Mouse (Mus musculus) liver, embryonic 12.5 days (tissue): ENCODE data around the gene Ntn1. TPM values are rescaled to one million over a fixed set of nuclear protein-coding genes. Genes with fewer than 3 reads are reported as not detected.

Experiments used
- ATAC-seq: fragments of 200-750 bp; cut with Nextera tagmentation; 2 replicates; pipeline ENCODE4 v1.8.0; 2017; ENCODE audit warnings: moderate number of reproducible peaks, mild to moderate bottlenecking, moderate library complexity
- H3K27ac ChIP-seq: fragments of 300-500 bp; sonication (generic); 2 replicates; pipeline ENCODE4 v1.5.1; 2016; ENCODE audit warnings: mild to moderate bottlenecking
- H3K27me3 ChIP-seq: fragments of 300-500 bp; sonication (generic); replicated peaks from 2 replicates; pipeline ENCODE4 v1.6.1; 2016; ENCODE audit warnings: mild to moderate bottlenecking, moderate library complexity
- H3K36me3 ChIP-seq: fragments of 300-500 bp; sonication (generic); 2 replicates; pipeline ENCODE4 v1.6.1; 2016; ENCODE audit warnings: mild to moderate bottlenecking, moderate library complexity
- H3K4me1 ChIP-seq: fragments of 300-500 bp; sonication (generic); 2 replicates; pipeline ENCODE4 v1.6.1; 2016
- H3K4me2 ChIP-seq: fragments of 300-500 bp; sonication (generic); 2 replicates; pipeline ENCODE4 v1.6.1; 2016; ENCODE audit warnings: mild to moderate bottlenecking, moderate library complexity
- H3K4me3 ChIP-seq: fragments of 300-500 bp; sonication (generic); 2 replicates; pipeline ENCODE4 v1.5.1; 2016; ENCODE audit warnings: mild to moderate bottlenecking, moderate library complexity
- H3K9ac ChIP-seq: fragments of 300-500 bp; sonication (generic); 2 replicates; pipeline ENCODE4 v1.6.1; 2016; ENCODE audit warnings: mild to moderate bottlenecking, moderate library complexity
- H3K9me3 ChIP-seq: fragments of 300-500 bp; sonication (generic); replicated peaks from 2 replicates; pipeline ENCODE4 v1.6.1; 2016; ENCODE audit warnings: mild to moderate bottlenecking, moderate library complexity
- WGBS: fragments of 180-500 bp; shearing (Covaris S2); methylation state at CpG from one replicate; pipeline ENCODE4 v1.1.7; 2016; ENCODE audit not compliant: insufficient replicate concordance; 5-methylcytosine and 5-hydroxymethylcytosine counted together
- polyA plus RNA-seq: library from polyadenylated mRNA; unstranded; fragments of >200 nt; fragmentation: Nextera tagmentation; extraction: Ambion mirVana; gene quantifications from 2 replicates; pipeline ENCODE4 v1.2.1, GENCODE M21; 2016

The Ntn1 gene
- polyA plus RNA-seq, 1 experiment from 2014 or later, result 0.57 TPM

DNA sequence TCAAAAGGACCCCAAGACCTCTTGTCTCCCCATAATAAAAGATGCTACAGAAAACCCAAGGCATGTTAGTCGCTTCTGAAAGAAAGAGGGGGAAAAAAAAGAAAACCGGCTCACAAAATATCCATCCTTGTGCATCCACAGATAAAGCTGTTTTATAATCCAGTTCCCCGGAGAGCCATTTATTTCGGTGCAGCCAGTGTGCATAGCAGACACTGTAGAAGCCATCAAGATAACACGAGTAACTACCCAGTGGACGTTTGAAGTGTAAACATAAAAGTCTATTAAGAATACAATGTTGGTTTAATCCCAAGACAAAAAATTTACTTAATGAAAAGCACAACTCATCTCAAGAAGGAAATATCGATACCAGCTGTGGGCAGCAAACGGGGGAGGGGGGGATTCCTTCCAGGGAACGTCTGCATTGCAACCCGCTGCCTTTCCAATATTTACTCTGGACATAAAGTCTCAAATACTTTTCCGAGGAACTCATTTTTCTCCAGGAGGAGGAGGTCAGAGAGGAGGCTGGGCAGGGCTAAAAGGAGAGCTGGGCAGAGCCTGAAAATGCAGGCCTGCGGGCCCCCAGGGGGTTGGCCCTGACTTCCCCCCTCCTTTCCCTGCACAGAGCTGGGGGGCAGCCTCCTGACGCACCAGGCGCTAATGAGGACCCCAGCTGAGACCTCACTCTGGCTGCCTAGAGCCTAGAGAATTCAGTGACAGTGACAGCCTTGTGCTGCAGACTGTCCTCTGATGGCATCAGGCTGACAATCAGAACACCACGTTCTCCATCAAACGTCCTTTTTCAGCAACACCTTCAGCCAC lies 21.5 kb downstream of the Ntn1 start:
- no peaks in the 10 kb centered on the region for H3K4me1 ChIP-seq
- H3K27ac ChIP-seq, result no peak overlapping the region
- H3K4me3 ChIP-seq, result no peak overlapping the region
- 25% methylated on average over 16 of the region's 16 CpGs for WGBS
- H3K9ac ChIP-seq, result no peak overlapping the region
- no peak overlapping the region for H3K4me2 ChIP-seq
- H3K36me3 ChIP-seq, result no peaks in the 10 kb centered on the region
- H3K9me3 ChIP-seq, result no peaks in the 10 kb centered on the region
- no peak for ATAC-seq
- H3K27me3 ChIP-seq, result peaks cover 57% of the 10 kb centered on the region

DNA sequence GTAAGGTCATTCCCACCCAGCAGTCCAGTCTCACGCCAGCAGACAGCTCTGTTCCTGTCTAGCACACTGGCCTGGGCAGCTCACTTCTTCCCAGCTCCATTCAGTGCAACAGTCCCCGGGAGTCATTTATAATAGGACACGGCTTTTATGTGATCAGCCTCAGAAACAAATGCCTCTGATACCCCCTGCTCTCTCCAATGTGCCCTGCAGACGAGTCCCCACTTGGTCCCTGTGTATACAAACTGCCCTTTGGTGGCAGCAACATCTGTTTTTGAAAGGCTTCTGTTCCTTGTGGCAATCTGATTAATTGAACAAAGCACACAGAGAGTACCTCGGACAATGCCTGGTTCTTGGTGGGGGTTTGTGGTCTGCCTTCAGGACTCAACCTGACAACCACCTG lies 22.2 kb downstream of the Ntn1 start:
- H3K9ac ChIP-seq, result no peak overlapping the region
- no peaks in the 10 kb centered on the region for H3K9me3 ChIP-seq
- ATAC-seq, result no peak
- no peak overlapping the region for H3K4me2 ChIP-seq
- no peaks in the 10 kb centered on the region for H3K36me3 ChIP-seq
- peaks cover 56% of the 10 kb centered on the region for H3K27me3 ChIP-seq
- H3K4me1 ChIP-seq, result no peaks in the 10 kb centered on the region
- 30% methylated on average over 5 of the region's 5 CpGs for WGBS
- H3K4me3 ChIP-seq, result no peak overlapping the region
- no peak overlapping the region for H3K27ac ChIP-seq

DNA sequence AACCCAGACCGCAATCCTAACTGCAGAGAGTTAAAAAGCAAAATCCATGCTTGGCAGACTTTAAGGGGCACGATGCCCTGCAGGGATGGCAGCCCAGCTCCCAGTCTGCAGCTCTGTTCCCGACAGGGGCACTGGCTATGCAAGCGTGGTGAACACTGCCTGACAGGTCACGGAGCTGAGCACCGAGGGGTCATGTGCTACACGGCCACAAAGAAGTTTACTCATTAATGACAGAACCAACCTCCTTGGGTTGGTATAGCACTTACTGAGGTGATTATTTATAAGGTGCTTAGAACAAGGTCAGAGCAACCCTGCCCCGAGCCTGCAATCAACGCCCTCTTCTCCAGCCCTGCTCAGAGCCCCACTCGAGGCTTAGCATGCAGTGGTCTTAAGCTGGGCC lies 27.5 kb downstream of the Ntn1 start:
- no peaks in the 10 kb centered on the region for H3K9me3 ChIP-seq
- H3K4me1 ChIP-seq, result no peaks in the 10 kb centered on the region
- no peak overlapping the region for H3K27ac ChIP-seq
- no peak overlapping the region for H3K4me2 ChIP-seq
- no peak overlapping the region for H3K4me3 ChIP-seq
- H3K36me3 ChIP-seq, result no peaks in the 10 kb centered on the region
- 55% methylated on average over 10 of the region's 10 CpGs for WGBS
- no peak for ATAC-seq
- H3K27me3 ChIP-seq, result peaks cover 19% of the 10 kb centered on the region
- H3K9ac ChIP-seq, result no peak overlapping the region

DNA sequence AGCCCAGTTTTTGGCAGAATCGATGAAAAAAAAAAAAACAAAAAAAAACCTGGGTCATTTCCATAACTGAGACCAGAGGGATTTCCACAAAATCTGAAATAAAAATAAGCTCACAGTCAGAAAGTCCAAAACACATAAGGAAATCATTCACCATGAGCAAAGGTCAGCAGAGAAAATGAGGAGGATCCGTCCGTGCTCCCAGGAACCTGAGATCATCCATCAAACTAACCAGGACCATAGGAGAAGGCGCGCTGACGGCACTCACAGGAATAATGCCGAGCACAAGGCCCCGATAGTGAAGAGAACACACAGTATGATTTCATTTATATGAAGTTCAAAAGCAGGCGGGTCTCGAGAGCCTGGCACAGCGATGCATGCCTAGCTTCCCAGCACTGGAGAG lies 29.0 kb downstream of the Ntn1 start:
- ATAC-seq, result no peak
- Histone ChIP-seq H3K36me3 (no peaks in the 10 kb centered on the region), H3K4me2 (no peak overlapping the region), H3K9ac (no peak overlapping the region), H3K27ac (no peak overlapping the region), H3K27me3 (peaks cover 18% of the 10 kb centered on the region), H3K4me3 (no peak overlapping the region), H3K4me1 (no peaks in the 10 kb centered on the region), H3K9me3 (no peaks in the 10 kb centered on the region)
- WGBS, result 69% methylated on average over 11 of the region's 11 CpGs

DNA sequence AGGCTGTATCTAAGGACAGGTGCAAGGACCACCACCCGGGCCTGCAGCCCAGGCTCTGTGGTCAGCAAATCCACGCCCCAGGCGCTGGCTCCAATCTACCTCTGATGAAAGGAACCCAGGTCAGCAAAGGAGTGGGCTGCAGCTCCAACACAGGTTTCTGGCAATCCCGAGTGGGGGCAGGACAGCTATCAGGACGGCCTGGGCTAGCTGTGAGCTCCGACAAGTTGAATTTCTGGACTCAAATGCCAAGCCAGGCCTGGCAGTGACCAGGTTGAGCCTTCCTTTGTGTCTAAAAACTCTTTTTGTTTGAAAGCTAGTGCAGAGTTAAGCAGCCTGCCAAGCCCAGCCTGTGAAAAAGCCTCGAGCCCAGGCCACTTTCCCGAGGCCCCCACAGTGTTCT lies 43.7 kb downstream of the Ntn1 start:
- no peaks in the 10 kb centered on the region for H3K9me3 ChIP-seq
- no peak overlapping the region for H3K9ac ChIP-seq
- no peaks in the 10 kb centered on the region for H3K36me3 ChIP-seq
- no peak overlapping the region for H3K27ac ChIP-seq
- no peak for ATAC-seq
- WGBS, result 65% methylated on average over 8 of the region's 8 CpGs
- no peak overlapping the region for H3K4me2 ChIP-seq
- peaks cover 3% of the 10 kb centered on the region; the same call in 1 of the 2 replicates for H3K27me3 ChIP-seq
- no peaks in the 10 kb centered on the region for H3K4me1 ChIP-seq
- no peak overlapping the region for H3K4me3 ChIP-seq

DNA sequence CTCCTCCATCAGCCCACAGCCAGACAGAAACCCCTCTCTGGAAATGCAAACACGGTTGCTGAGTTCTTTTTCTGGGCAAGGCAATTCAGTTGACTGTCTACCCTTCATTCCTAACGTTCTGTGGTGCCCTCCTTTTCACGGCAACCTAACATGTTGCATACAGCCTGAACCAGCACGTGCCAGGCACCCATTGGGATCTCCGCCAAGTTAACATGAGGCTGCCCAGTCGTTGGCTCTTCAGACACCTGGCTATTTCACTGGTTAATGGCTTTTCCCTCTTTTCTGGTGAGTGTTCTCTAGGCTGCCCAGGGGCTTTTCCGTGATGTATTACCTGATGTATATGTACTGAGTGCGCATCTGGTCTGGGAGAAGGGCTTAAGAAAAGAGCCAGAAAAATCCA lies 45.1 kb downstream of the Ntn1 start:
- Histone ChIP-seq H3K4me1 (no peaks in the 10 kb centered on the region), H3K27ac (no peak overlapping the region), H3K4me3 (no peak overlapping the region), H3K27me3 (peaks cover 3% of the 10 kb centered on the region; the same call in 1 of the 2 replicates), H3K9ac (no peak overlapping the region), H3K36me3 (no peaks in the 10 kb centered on the region), H3K4me2 (no peak overlapping the region), H3K9me3 (no peaks in the 10 kb centered on the region)
- no peak for ATAC-seq
- WGBS, result 53% methylated on average over 8 of the region's 8 CpGs

DNA sequence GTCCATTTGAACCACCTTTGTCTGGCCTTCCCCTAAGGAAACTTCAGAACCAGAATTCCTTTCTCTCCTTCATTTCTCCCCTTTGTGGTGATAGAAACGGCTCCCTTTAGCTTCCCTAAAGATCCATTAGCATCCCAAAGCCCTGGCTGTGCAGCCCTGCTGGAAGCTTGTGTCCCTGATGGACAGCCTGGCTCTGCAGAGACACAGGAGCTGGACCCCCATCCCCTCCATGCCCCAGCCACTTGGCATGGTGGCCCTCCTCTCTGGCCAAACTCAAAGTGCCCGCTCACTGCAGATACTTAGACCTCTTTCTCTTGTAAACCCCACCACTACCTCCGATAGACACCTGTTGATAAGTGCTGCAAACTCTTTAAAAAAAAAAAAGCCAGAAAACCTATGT lies 45.8 kb downstream of the Ntn1 start:
- H3K4me3 ChIP-seq, result no peak overlapping the region
- H3K9me3 ChIP-seq, result no peaks in the 10 kb centered on the region
- H3K36me3 ChIP-seq, result no peaks in the 10 kb centered on the region
- H3K4me2 ChIP-seq, result no peak overlapping the region
- peaks cover 3% of the 10 kb centered on the region; the same call in 1 of the 2 replicates for H3K27me3 ChIP-seq
- 63% methylated on average over 3 of the region's 3 CpGs for WGBS
- H3K9ac ChIP-seq, result no peak overlapping the region
- no peaks in the 10 kb centered on the region for H3K4me1 ChIP-seq
- no peak for ATAC-seq
- no peak overlapping the region for H3K27ac ChIP-seq

DNA sequence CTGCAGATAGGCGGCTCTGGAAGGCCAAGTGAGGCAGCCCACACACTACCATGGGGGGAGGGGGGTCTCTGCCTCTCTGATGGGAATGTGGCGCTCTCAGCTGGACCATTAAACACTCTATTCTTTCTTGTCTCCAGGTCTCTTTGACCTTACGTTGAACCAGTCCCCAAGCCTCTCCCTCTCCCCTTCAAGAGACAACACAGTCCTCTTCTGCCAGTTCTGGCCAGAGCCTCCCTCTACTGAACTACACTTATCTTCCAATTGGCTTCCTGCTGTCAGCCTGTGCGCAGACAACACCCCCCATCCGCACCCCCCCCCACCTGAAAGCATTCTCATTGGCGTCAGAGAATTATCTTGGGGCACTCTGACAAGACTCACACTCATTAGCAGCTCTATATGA lies 48.4 kb downstream of the Ntn1 start:
- Histone ChIP-seq H3K4me1 (no peaks in the 10 kb centered on the region), H3K9ac (no peak overlapping the region), H3K9me3 (no peaks in the 10 kb centered on the region), H3K36me3 (no peaks in the 10 kb centered on the region), H3K27ac (no peak overlapping the region), H3K4me2 (no peak overlapping the region), H3K27me3 (peaks cover 3% of the 10 kb centered on the region; the same call in 1 of the 2 replicates), H3K4me3 (no peak overlapping the region)
- WGBS, result 43% methylated on average over 6 of the region's 6 CpGs
- ATAC-seq, result no peak

DNA sequence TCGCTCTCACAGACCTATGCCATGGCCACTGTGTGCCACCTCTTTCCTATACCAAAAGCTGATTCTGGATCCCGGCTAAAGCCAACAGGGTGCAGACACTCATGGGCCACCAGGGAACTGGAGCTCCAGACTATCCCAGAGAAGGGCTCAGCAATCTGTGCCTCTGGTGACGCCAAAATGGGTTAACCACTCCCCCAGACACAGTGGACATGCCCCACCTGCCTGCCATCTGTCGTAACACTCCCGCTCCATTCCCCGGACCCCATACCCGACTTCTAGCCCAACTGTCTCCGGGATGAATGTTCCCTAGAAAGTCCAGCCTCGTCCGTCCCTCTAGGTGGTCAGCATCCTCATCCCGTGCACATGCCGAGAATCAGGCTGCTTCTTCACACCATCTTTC lies 51.8 kb downstream of the Ntn1 start:
- Histone ChIP-seq H3K4me3 (no peak overlapping the region), H3K9me3 (no peaks in the 10 kb centered on the region), H3K27ac (no peak overlapping the region), H3K4me2 (no peak overlapping the region), H3K27me3 (no peaks in the 10 kb centered on the region), H3K9ac (no peak overlapping the region), H3K4me1 (no peaks in the 10 kb centered on the region), H3K36me3 (no peaks in the 10 kb centered on the region)
- WGBS, result 79% methylated on average over 12 of the region's 12 CpGs
- ATAC-seq, result no peak

DNA sequence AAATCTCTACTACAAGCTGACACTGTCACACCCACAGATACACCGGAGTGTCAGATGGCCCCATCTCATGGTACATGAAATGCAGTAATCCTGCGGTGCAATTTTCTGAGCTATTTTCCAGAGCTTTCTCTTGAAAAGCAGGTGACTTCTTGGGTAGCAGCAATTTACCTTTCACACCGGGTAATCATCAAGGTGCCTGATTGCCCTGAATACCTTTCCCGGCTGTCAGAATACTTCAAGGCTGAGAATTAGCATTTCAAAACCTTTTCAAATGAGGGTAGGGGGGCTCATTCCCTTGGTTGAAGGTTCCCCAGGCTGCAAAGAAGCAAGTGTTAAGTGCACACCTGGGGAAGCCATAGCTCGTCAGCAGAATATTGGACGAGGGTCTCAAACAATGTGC lies 52.5 kb downstream of the Ntn1 start:
- H3K4me1 ChIP-seq, result no peaks in the 10 kb centered on the region
- no peak overlapping the region for H3K27ac ChIP-seq
- no peaks in the 10 kb centered on the region for H3K36me3 ChIP-seq
- ATAC-seq, result no peak
- no peaks in the 10 kb centered on the region for H3K27me3 ChIP-seq
- H3K4me2 ChIP-seq, result no peak overlapping the region
- no peaks in the 10 kb centered on the region for H3K9me3 ChIP-seq
- H3K4me3 ChIP-seq, result no peak overlapping the region
- 32% methylated on average over 6 of the region's 6 CpGs for WGBS
- no peak overlapping the region for H3K9ac ChIP-seq

DNA sequence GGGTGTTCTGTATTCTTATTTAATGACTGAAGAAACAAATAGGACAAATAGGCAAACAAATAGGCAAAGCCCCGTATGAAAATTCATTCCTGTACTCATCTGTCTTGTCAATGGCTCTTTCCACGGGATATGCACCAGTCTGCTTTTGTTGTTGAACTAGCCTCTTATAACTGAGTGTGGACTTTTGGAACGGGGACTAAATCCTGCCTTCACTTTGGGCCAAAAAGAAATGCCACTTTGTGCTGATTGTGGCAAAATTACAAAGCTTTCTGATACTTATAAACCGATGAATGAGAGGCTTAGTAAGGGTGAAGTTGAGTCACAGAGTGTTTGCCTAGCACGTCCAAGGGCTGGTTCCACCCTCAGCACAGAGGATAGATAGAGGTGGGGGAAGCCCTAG lies 53.1 kb downstream of the Ntn1 start:
- H3K27ac ChIP-seq, result no peak overlapping the region
- no peak overlapping the region for H3K4me2 ChIP-seq
- no peaks in the 10 kb centered on the region for H3K27me3 ChIP-seq
- H3K4me1 ChIP-seq, result no peaks in the 10 kb centered on the region
- no peak overlapping the region for H3K9ac ChIP-seq
- H3K36me3 ChIP-seq, result no peaks in the 10 kb centered on the region
- WGBS, result 51% methylated on average over 5 of the region's 5 CpGs
- H3K4me3 ChIP-seq, result no peak overlapping the region
- no peak for ATAC-seq
- H3K9me3 ChIP-seq, result no peaks in the 10 kb centered on the region

DNA sequence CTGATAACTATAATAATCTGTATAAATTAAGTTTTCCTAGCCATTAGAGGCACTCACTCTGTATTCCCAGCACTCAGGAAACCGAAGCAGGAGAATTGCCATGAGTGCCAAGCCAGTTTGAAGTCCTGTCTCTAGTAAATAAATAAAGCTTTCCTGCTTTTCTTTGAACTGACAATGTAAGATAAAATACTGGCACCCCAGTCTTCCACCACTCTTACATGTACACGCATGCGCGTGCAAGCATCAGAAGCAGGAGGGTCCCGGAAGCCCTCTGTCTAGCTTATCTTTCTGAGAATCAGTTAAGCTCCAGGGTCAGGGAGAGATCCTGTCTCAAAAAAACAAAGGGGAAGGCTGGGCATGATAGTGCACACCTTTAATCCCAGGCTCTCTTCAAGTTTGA lies 54.5 kb downstream of the Ntn1 start:
- Histone ChIP-seq H3K27ac (no peak overlapping the region), H3K4me1 (no peaks in the 10 kb centered on the region), H3K4me3 (no peak overlapping the region), H3K4me2 (no peak overlapping the region), H3K9ac (no peak overlapping the region), H3K36me3 (no peaks in the 10 kb centered on the region), H3K27me3 (no peaks in the 10 kb centered on the region), H3K9me3 (no peaks in the 10 kb centered on the region)
- 84% methylated on average over 5 of the region's 5 CpGs for WGBS
- no peak for ATAC-seq

DNA sequence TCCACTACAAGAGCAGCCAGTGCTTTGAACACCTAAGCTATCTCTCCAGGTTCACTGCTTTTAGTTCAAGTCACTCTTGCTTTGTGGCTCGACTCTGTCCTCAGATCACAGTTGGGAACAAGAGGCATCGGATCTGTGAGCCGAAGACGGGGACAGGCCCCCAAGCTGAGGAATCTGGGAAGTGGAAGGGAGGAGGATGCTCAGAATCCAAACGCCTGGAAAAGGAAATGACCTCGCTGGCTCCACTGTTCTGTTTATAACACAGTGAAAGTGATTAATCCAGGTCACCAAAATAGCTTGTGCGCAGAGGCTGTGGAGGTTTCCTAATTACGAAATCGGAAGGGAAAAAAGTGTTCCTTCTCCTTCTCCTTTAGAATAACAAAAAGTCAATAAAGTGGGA lies 56.4 kb downstream of the Ntn1 start:
- Histone ChIP-seq H3K36me3 (no peaks in the 10 kb centered on the region), H3K27me3 (no peaks in the 10 kb centered on the region), H3K9ac (no peak overlapping the region), H3K4me1 (no peaks in the 10 kb centered on the region), H3K4me2 (no peak overlapping the region), H3K4me3 (no peak overlapping the region), H3K9me3 (no peaks in the 10 kb centered on the region), H3K27ac (no peak overlapping the region)
- ATAC-seq, result no peak
- 39% methylated on average over 9 of the region's 9 CpGs for WGBS
